Mouse (Mus musculus) spleen, adult 2 months (tissue): ENCODE measurements around the gene Ryr2.

Experiments used
- CTCF ChIP-seq: fragments of 200-500 bp; IDR thresholded peaks from 2 replicates; pipeline ENCODE4 v1.5.1; 2011; ENCODE audit warnings: mild to moderate bottlenecking, inconsistent platforms; ENCODE audit not compliant: insufficient read depth, insufficient read length, insufficient replicate concordance; ENCODE audit errors: extremely low read depth
- POLR2A ChIP-seq: fragments of 200-500 bp; IDR thresholded peaks from 2 replicates; pipeline ENCODE4 v1.6.1; 2011; ENCODE audit warnings: low read depth, low read length, inconsistent platforms

GRCm38 (mm10) chr13:11825563-11826226 lies 281.1 kb downstream of the Ryr2 start:
- TF ChIP-seq CTCF (no peak), POLR2A (no peak)
